17 mouse cellular contexts compared by ENCODE assay signal in the genomic region with DNA sequence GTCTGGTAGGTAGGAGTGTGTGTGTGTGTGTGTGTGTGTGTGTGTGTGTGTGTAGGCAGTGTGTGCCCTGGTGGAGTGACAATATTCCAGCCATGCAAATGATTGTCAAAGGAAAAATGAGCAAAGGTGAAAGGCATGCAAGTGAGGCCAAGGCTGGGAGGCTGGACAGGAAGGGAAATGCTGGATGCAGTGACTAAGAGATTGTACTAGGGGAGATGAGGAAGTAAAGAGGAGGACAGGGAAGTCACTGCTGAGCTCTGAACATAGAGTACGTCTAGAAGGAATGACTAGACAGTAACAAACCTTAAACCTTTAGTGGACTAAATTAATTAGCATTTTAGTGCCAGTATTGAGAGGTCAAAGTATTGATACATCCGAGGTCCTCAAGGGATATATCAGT. TPM values are rescaled to one million over a fixed set of nuclear protein-coding genes. Genes with fewer than 3 reads are reported as not detected.
DNase-seq lines count a peak whose midpoint lies in the region; ATAC-seq and TF ChIP-seq lines count a peak whose summit lies in the region.
"Had no signal": no experiment of that assay in that cellular context is flagged by ENCODE, and none has a peak within 500 bp of the region (broad histone marks: within the 10 kb centered on the region; RNA-seq: fewer than 3 reads in every experiment).

No protein-coding gene starts in this region.

- no peak for TF ChIP-seq EP300 in lung, postnatal 0 days (IDR thresholded peaks at IDR 0.05)
- TF ChIP-seq EP300 in liver, postnatal 0 days (IDR thresholded peaks at IDR 0.05; ENCODE audit: low read depth), result 0 out of 2 replicates have a peak, but pooled peaks have one; percentile 40

- no peaks in the 10 kb centered on the region for H3K27me3 ChIP-seq in lung, postnatal 0 days (replicated peaks; ENCODE audit: insufficient read depth, low read length)
- no peaks in the 10 kb centered on the region for H3K27me3 ChIP-seq in liver, postnatal 0 days (ENCODE audit: insufficient read depth, low read length)
- H3K27me3 ChIP-seq: embryonic facial prominence, embryonic 15.5 days; forebrain, embryonic 12.5 days; limb, embryonic 12.5 days had no signal

- peak; percentile 56 for ATAC-seq in lung, postnatal 0 days
- peak; percentile 41 for ATAC-seq in liver, postnatal 0 days

- H3K4me3 ChIP-seq in lung, postnatal 0 days (ENCODE audit: low read depth, low read length), result no peak overlapping the region
- no peak overlapping the region for H3K4me3 ChIP-seq in liver, postnatal 0 days (ENCODE audit: low read depth, low read length)
- H3K4me3 ChIP-seq: embryonic facial prominence, embryonic 15.5 days; forebrain, embryonic 12.5 days; limb, embryonic 12.5 days had no signal

- peak; percentile 35 for DNase-seq in adrenal gland, adult 2 months
- no peak for DNase-seq in adrenal gland, adult 18-20 months (ENCODE audit: low spot score in 2 of 2)
- DNase-seq in lung, postnatal 0 days (ENCODE audit: low spot score), result peak; percentile 52
- DNase-seq in lung, postnatal 14 days, result no peak
- no peak for DNase-seq in liver, postnatal 0 days
- DNase-seq in yolk sac, embryonic 10.5 days (ENCODE audit: low spot score), result peak; percentile 17
- no peak for DNase-seq in left cerebral cortex, postnatal 25 days (ENCODE audit: low spot score in 2 of 2)
- no peak for DNase-seq in kidney, adult 18-20 months
- DNase-seq: adrenal gland, postnatal 25 days; cerebellum, adult 11 months; kidney, adult 8-10 months; lung, postnatal 10 days; thymus, adult 2 months had no signal

- no peak overlapping the region for H3K4me2 ChIP-seq in lung, postnatal 0 days (replicated peaks; ENCODE audit: low read depth, low read length)
- 0 out of 2 replicates have a peak overlapping the region, but pooled peaks have one; percentile 8 for H3K4me2 ChIP-seq in liver, postnatal 0 days (ENCODE audit: low read depth, low read length)
- H3K4me2 ChIP-seq: embryonic facial prominence, embryonic 15.5 days; forebrain, embryonic 12.5 days; heart, embryonic 11.5 days; limb, embryonic 12.5 days had no signal

- TF ChIP-seq CTCF in lung, postnatal 0 days (IDR thresholded peaks at IDR 0.05), result no peak
- TF ChIP-seq CTCF in liver, postnatal 0 days (IDR thresholded peaks at IDR 0.05; ENCODE audit: low read depth), result no peak

- WGBS in lung, postnatal 0 days, result 71% methylated on average over 2 of the region's 2 CpGs
- 43% methylated on average over 2 of the region's 2 CpGs for WGBS in liver, postnatal 0 days (ENCODE audit: insufficient replicate concordance)

- H3K27ac ChIP-seq in lung, postnatal 0 days (ENCODE audit: low read length), result peak overlapping the region; percentile 57
- H3K27ac ChIP-seq in liver, postnatal 0 days (ENCODE audit: low read depth), result peak overlapping the region; percentile 78
- H3K27ac ChIP-seq: embryonic facial prominence, embryonic 15.5 days; forebrain, embryonic 12.5 days; limb, embryonic 12.5 days had no signal

- H3K9ac ChIP-seq in lung, postnatal 0 days (replicated peaks; ENCODE audit: low read depth), result no peak overlapping the region
- H3K9ac ChIP-seq in liver, postnatal 0 days (replicated peaks), result no peak overlapping the region
- H3K9ac ChIP-seq: embryonic facial prominence, embryonic 15.5 days; forebrain, embryonic 12.5 days; limb, embryonic 12.5 days had no signal

- H3K36me3 ChIP-seq in lung, postnatal 0 days (ENCODE audit: insufficient read depth, low read length), result peaks cover 14% of the 10 kb centered on the region
- H3K36me3 ChIP-seq in liver, postnatal 0 days (replicated peaks; ENCODE audit: insufficient read depth, low read length), result peaks cover 26% of the 10 kb centered on the region

- H3K4me1 ChIP-seq in lung, postnatal 0 days (ENCODE audit: insufficient read depth, low read depth, low read length), result peaks cover 16% of the 10 kb centered on the region; the same call in 1 of the 2 replicates
- peaks cover 41% of the 10 kb centered on the region for H3K4me1 ChIP-seq in liver, postnatal 0 days (ENCODE audit: insufficient read depth)
- H3K4me1 ChIP-seq: embryonic facial prominence, embryonic 15.5 days; forebrain, embryonic 12.5 days; limb, embryonic 12.5 days had no signal

- no peaks in the 10 kb centered on the region for H3K9me3 ChIP-seq in lung, postnatal 0 days (ENCODE audit: low read length)
- H3K9me3 ChIP-seq in liver, postnatal 0 days (ENCODE audit: low read length), result no peaks in the 10 kb centered on the region
- H3K9me3 ChIP-seq: embryonic facial prominence, embryonic 15.5 days; forebrain, embryonic 12.5 days; limb, embryonic 12.5 days had no signal

- intact Hi-C loops in left cerebral cortex, postnatal 25 days (cut with DNase I), result no loop called here

RNA-seq across cellular contexts. Expression of a gene that starts 53.1 kb away (rescaled TPM):
- 10 to 100 TPM; 51.1 to 56.8 TPM for total RNA-seq in adrenal gland, adult 2 months (2021)
- 8.6 and 14.9 TPM in 2 replicates for polyA plus RNA-seq in adrenal gland, adult 2 months (2012; rRNA removed)
- total RNA-seq in adrenal gland, adult 18-20 months (2021), result 10 to 100 TPM; 46.8 to 54.1 TPM
- polyA plus RNA-seq in lung, postnatal 0 days (2015; fragmentation: Nextera tagmentation; extraction: Ambion mirVana), result 64.9 and 75.4 TPM in 2 replicates
- 23.1 and 24.3 TPM in 2 replicates for polyA plus RNA-seq in liver, postnatal 0 days (2015; fragmentation: Nextera tagmentation; extraction: Ambion mirVana)
- total RNA-seq in left cerebral cortex, postnatal 25 days (2021), result 10 to 100 TPM; 52.0 to 58.4 TPM

Comparison
In these comparisons a context has a peak if more than half of its experiments do, and no peak if none do; other contexts are left out.
1. DNase-seq: peak in adrenal gland, adult 2 months (single experiment), lung, postnatal 0 days (single experiment) and yolk sac, embryonic 10.5 days (single experiment); none in adrenal gland, adult 18-20 months (0 of 2), lung, postnatal 14 days (single experiment), liver, postnatal 0 days (single experiment), left cerebral cortex, postnatal 25 days (0 of 2) and kidney, adult 18-20 months (single experiment).